Mouse (Mus musculus): ENCODE data around the gene Stk11. TPM values are rescaled to one million over a fixed set of nuclear protein-coding genes. Genes with fewer than 3 reads are reported as not detected.
"Not testable (repeated sequence)": the region's sequence is repeated elsewhere in the genome, so short reads cannot be mapped to it uniquely, and the experiment has no call there.

Stk11 gene
- polyA plus RNA-seq, 1 experiment from 2014 or later: 19.2 TPM

GRCm38 (mm10) chr10:80162716-80163299 is 47.2 kb downstream of the Stk11 start:
- Histone ChIP-seq H3K9ac (no peak overlapping the region), H3K4me2 (no peak overlapping the region), H3K4me3 (replicated peaks) (no peak overlapping the region), H3K36me3 (no peaks in the 10 kb centered on the region), H3K27ac (peak overlapping the region; percentile 92), H3K4me1 (peaks cover 80% of the 10 kb centered on the region), H3K27me3 (replicated peaks) (no peaks in the 10 kb centered on the region), H3K9me3 (no peaks in the 10 kb centered on the region)
- no peak for ATAC-seq (ENCODE audit: insufficient read depth, low FRiP score, low read depth)
- 65% methylated on average over 6 of the region's 6 CpGs for WGBS

GRCm38 (mm10) chr10:80163721-80164120 is 48.1 kb downstream of the Stk11 start:
- ATAC-seq (ENCODE audit: insufficient read depth, low FRiP score, low read depth): no peak
- Histone ChIP-seq H3K4me1 (peaks cover 75% of the 10 kb centered on the region), H3K9ac (no peak overlapping the region), H3K36me3 (no peaks in the 10 kb centered on the region), H3K9me3 (no peaks in the 10 kb centered on the region), H3K4me2 (peak overlapping the region; percentile 70), H3K4me3 (replicated peaks) (no peak overlapping the region), H3K27me3 (replicated peaks) (no peaks in the 10 kb centered on the region), H3K27ac (peak overlapping the region; percentile 92; the same call in 1 of the 2 replicates)
- WGBS: 60% methylated on average over 8 of the region's 8 CpGs

- H3K27ac ChIP-seq: peak overlapping the region; percentile 92
- H3K27me3 ChIP-seq (replicated peaks): no peaks in the 10 kb centered on the region
- H3K9ac ChIP-seq: peak overlapping the region; percentile 16; the same call in 1 of the 2 replicates
- peak overlapping the region; percentile 70 for H3K4me2 ChIP-seq
- H3K9me3 ChIP-seq: no peaks in the 10 kb centered on the region
- H3K4me3 ChIP-seq (replicated peaks): peak overlapping the region; percentile 37
- H3K36me3 ChIP-seq: no peaks in the 10 kb centered on the region
- 10% methylated on average over 44 of the region's 44 CpGs for WGBS
- H3K4me1 ChIP-seq: peaks cover 74% of the 10 kb centered on the region
- no peak for ATAC-seq (ENCODE audit: insufficient read depth, low FRiP score, low read depth)
These were observed 48.8 kb downstream of the Stk11 start for GRCm38 (mm10) chr10:80164161-80164997.

DNA sequence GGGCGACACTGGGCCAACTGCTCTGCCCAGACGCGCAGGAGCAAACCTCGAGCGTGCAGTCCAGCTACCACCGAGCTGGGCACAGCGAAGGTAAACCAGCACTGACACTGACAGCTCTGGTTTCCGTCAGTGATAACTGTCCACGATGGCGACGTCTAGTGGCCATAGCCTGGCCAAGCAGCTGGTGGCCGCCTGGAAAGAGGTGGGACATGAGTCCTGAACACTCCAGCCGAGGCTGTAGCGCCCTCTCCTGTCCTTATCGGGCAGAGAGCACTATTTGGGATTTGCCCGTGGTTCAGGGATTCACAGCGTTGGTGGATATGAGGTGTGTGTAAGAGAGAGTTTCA is 49.4 kb downstream of the Stk11 start:
- peak; percentile 15 for ATAC-seq (ENCODE audit: insufficient read depth, low FRiP score, low read depth)

DNA sequence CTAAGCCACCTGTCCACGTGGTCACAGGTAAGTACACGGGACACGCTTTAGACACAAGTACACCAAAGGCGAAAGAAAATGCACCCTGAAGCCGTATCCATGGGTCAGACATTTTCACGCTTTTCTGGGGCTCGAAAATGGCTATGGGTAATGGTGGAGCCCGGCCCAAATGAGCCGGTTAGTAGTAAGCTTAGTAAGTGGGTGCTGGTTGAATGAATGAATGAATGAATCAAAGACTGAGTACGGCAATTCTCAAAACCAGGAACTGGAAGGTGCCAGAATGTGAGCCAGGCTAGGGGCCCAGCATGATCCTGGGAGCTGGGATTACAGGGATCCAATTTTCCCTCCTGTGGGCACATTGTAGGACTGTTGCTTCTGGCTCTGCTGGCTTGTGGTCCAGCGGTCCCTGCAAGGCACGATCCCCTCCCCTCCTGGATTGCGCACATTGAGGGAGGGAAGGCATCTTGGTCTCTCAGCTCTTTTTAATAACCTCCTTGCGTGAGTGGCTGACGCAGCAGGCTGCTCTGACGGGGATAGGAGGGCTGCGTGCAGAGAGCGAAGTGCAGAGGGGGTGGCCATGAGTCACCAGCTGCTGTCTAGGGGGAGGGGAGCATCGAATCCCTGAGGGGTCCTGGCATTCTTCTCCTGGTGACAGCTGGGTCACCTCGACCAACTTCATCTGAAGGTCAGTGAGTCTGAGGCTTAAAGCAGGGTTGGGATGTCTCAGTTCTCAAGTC is 50.0 kb downstream of the Stk11 start, which contains the start of gene Cirbp:
TSS of gene Cirbp (plus strand) at position 594 of the 737 bp plus-strand sequence.
- no peak for ATAC-seq (ENCODE audit: insufficient read depth, low FRiP score, low read depth)
- Histone ChIP-seq H3K27me3 (replicated peaks) (no peaks in the 10 kb centered on the region), H3K9ac (peak within 1 kb of the TSS; percentile 16; the same call in 1 of the 2 replicates), H3K4me1 (peaks cover 76% of the 10 kb centered on the region), H3K4me2 (peak within 1 kb of the TSS; percentile 70), H3K36me3 (peaks cover 9% of the 10 kb centered on the region), H3K4me3 (replicated peaks) (peak within 1 kb of the TSS; percentile 37), H3K9me3 (no peaks in the 10 kb centered on the region), H3K27ac (peak within 1 kb of the TSS; percentile 92)
- WGBS: 15% methylated on average over 20 of the region's 20 CpGs

More for the DNA sequence above, 49.4 kb downstream of the Stk11 start:
- Histone ChIP-seq H3K4me1 (peaks cover 76% of the 10 kb centered on the region), H3K9ac (peak overlapping the region; percentile 16; the same call in 1 of the 2 replicates), H3K27ac (peak overlapping the region; percentile 92), H3K4me3 (replicated peaks) (peak overlapping the region; percentile 37), H3K36me3 (peaks cover 3% of the 10 kb centered on the region), H3K4me2 (peak overlapping the region; percentile 70), H3K27me3 (replicated peaks) (no peaks in the 10 kb centered on the region), H3K9me3 (no peaks in the 10 kb centered on the region)
- WGBS: 0% methylated on average over 17 of the region's 17 CpGs

DNA sequence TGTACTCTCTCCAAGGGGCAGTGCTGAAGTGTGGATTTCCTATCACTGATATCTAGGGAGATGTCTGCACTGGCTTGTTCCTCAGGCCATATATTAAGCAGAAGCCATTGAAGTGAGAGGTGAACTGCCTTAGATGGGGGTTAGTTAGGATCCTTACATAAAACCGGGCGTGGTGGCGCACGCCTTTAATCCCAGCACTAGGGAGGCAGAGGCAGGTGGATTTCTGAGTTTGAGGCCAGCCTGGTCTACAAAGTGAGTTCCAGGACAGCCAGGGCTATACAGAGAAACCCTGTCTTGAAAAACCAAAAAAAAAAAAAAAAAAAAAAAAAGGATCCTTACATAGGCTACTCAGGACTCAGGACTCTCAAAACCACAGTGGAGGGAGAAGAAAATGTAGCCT is 50.5 kb downstream of the Stk11 start:
- peaks cover 75% of the 10 kb centered on the region for H3K4me1 ChIP-seq

DNA sequence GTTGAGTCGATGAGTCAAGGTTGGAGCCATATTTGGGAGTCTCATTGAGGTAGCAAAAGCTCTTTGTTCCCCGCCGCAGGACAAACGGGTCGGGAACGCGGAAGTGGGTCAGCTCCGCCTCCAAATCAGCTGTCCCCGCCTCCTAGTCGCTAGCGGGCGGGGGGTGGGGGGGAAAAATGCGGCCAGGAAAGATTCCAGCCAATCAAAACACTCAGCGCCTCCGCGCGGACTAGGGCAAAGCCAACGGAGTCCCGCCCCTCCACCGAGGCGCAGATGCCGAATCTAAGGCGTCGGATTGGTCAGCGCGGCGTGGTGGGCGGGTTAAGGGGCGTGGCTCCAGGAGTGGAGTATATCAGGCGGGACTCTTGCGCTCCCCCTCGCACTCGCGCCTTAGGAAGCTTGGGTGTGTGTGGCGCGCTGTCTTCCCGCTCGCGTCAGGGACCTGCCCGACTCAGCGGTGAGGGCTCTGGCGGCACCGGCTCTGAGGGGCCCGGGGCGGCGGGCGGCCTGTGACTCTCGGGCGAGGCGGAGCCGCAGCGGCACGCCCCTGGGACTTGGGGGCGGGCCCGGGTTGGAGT is 51.9 kb downstream of the Stk11 start:
- peak overlapping the region; percentile 66 for H3K4me2 ChIP-seq
- H3K27me3 ChIP-seq (replicated peaks): no peaks in the 10 kb centered on the region
- ATAC-seq (ENCODE audit: insufficient read depth, low FRiP score, low read depth): peak; percentile 88
- H3K36me3 ChIP-seq: peaks cover 27% of the 10 kb centered on the region
- H3K9ac ChIP-seq: peak overlapping the region; percentile 97
- under 1% methylated on average over 51 of the region's 55 CpGs for WGBS
- H3K4me1 ChIP-seq: peaks cover 72% of the 10 kb centered on the region
- H3K4me3 ChIP-seq (replicated peaks): peak overlapping the region; percentile 86
- H3K27ac ChIP-seq: peak overlapping the region; percentile 100
- no peaks in the 10 kb centered on the region for H3K9me3 ChIP-seq

More for the DNA sequence above, 50.5 kb downstream of the Stk11 start:
- 83% methylated on average over 4 of the region's 4 CpGs for WGBS
- Histone ChIP-seq H3K4me3 (replicated peaks) (peak overlapping the region; percentile 37; the same call in 1 of the 2 replicates), H3K36me3 (peaks cover 14% of the 10 kb centered on the region), H3K4me2 (0 out of 2 replicates have a peak overlapping the region, but pooled peaks have one; percentile 70), H3K27ac (peak overlapping the region; percentile 92; the same call in 1 of the 2 replicates)
- H3K9me3 ChIP-seq; H3K9ac ChIP-seq; H3K27me3 ChIP-seq (replicated peaks); ATAC-seq (ENCODE audit: insufficient read depth, low FRiP score, low read depth): not testable (repeated sequence)

- under 1% methylated on average over 46 of the region's 48 CpGs for WGBS
- Histone ChIP-seq H3K27ac (peak overlapping the region; percentile 100), H3K27me3 (replicated peaks) (no peaks in the 10 kb centered on the region), H3K4me1 (peaks cover 68% of the 10 kb centered on the region), H3K36me3 (peaks cover 27% of the 10 kb centered on the region), H3K4me3 (replicated peaks) (peak overlapping the region; percentile 86), H3K9ac (peak overlapping the region; percentile 97), H3K9me3 (no peaks in the 10 kb centered on the region), H3K4me2 (peak overlapping the region; percentile 66)
- peak; percentile 28; the same call in 1 of the 2 replicates for ATAC-seq (ENCODE audit: insufficient read depth, low FRiP score, low read depth)
These were observed 52.5 kb downstream of the Stk11 start for GRCm38 (mm10) chr10:80168038-80168661.

- Histone ChIP-seq H3K36me3 (peaks cover 27% of the 10 kb centered on the region), H3K27ac (no peak overlapping the region), H3K4me2 (peak overlapping the region; percentile 66), H3K27me3 (replicated peaks) (no peaks in the 10 kb centered on the region), H3K9me3 (no peaks in the 10 kb centered on the region), H3K4me3 (replicated peaks) (peak overlapping the region; percentile 86), H3K9ac (0 out of 2 replicates have a peak overlapping the region, but pooled peaks have one; percentile 97), H3K4me1 (peaks cover 63% of the 10 kb centered on the region)
- ATAC-seq (ENCODE audit: insufficient read depth, low FRiP score, low read depth): no peak
- 41% methylated on average over 1 of the region's 1 CpGs for WGBS
These were observed 53.5 kb downstream of the Stk11 start for GRCm38 (mm10) chr10:80169070-80169469.

DNA sequence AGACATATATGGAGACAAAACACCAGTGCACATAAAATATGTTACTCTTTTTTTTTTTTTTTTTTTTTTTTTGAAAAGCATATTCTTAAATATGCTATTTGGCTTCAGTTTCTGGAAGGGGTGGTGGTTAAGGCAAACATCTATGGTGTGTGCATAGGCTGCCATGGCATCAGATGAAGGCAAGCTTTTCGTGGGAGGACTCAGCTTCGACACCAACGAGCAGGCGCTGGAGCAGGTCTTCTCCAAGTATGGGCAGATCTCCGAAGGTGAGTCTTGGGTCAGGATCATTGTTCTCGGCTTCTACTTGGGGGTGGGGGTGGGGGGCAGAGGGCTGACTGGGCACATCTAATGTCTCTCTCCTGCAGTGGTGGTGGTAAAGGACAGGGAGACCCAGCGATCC is 54.0 kb downstream of the Stk11 start:
- 92% methylated on average over 7 of the region's 7 CpGs for WGBS
- Histone ChIP-seq H3K4me2 (no peak overlapping the region), H3K4me3 (replicated peaks) (no peak overlapping the region), H3K36me3 (peaks cover 27% of the 10 kb centered on the region), H3K27me3 (replicated peaks) (no peaks in the 10 kb centered on the region), H3K9me3 (no peaks in the 10 kb centered on the region), H3K9ac (no peak overlapping the region; the same call in 1 of the 2 replicates), H3K27ac (no peak overlapping the region), H3K4me1 (peaks cover 57% of the 10 kb centered on the region)
- no peak for ATAC-seq (ENCODE audit: insufficient read depth, low FRiP score, low read depth)

DNA sequence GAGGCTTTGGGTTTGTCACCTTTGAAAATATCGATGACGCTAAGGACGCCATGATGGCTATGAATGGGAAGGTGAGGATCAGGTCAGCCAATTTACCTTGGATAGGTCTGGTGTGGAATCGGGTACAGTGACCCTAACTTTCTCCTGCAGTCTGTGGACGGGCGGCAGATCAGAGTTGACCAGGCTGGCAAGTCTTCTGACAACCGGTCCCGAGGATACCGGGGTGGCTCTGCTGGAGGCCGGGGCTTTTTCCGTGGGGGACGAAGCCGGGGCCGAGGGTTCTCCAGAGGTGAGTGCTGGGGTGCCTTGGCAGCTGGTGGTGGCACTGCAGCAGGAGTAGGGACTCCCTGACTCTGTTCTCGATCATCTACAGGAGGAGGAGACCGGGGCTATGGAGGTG is 54.4 kb downstream of the Stk11 start:
- no peak overlapping the region for H3K27ac ChIP-seq
- peaks cover 27% of the 10 kb centered on the region for H3K36me3 ChIP-seq
- H3K4me1 ChIP-seq: peaks cover 55% of the 10 kb centered on the region
- ATAC-seq (ENCODE audit: insufficient read depth, low FRiP score, low read depth): no peak
- no peaks in the 10 kb centered on the region for H3K27me3 ChIP-seq (replicated peaks)
- peak overlapping the region; percentile 10; the same call in 1 of the 2 replicates for H3K4me2 ChIP-seq
- WGBS: 94% methylated on average over 16 of the region's 16 CpGs
- H3K4me3 ChIP-seq (replicated peaks): no peak overlapping the region
- H3K9ac ChIP-seq: peak overlapping the region; percentile 16; the same call in 1 of the 2 replicates
- H3K9me3 ChIP-seq: no peaks in the 10 kb centered on the region
